In the genomic region with DNA sequence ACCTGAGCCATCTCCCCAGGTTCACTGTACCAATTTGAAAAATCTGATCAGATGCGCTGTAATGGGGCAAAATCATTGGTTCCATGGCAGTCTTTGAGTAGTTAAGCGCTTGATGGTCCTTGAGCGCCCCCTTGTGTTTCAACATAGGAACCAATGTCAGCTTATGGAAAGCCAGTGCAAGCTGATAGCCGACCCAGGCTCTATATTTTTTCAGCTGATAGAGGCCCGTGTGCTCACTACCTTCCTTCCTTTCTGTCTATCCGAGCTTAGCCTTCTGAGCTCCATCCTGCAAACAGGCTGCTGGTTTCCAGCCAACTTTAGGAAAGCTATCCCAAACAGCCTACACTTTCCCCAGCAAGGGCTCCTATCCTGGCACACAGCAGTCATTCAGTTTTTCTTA, we compare ENCODE assay signal across 8 mouse cellular contexts. TPM values are rescaled to one million over a fixed set of nuclear protein-coding genes. Genes with fewer than 3 reads are reported as not detected.
DNase-seq lines count a peak whose midpoint lies in the region; ATAC-seq and TF ChIP-seq lines count a peak whose summit lies in the region.

No protein-coding gene starts in this region.

- TF ChIP-seq POLR2A in spleen, adult 2 months (IDR thresholded peaks at IDR 0.05; ENCODE audit: low read depth, low read length) = no peak

- no peak overlapping the region for H3K27ac ChIP-seq in heart, postnatal 0 days (ENCODE audit: low read depth)
- H3K27ac ChIP-seq in heart, embryonic 10.5 days = no peak overlapping the region
- no peak overlapping the region for H3K27ac ChIP-seq in spleen, adult 2 months (ENCODE audit: insufficient read depth, low read length)

- no peak overlapping the region for H3K4me3 ChIP-seq in heart, postnatal 0 days (ENCODE audit: low read depth, low read length)
- no peak overlapping the region for H3K4me3 ChIP-seq in heart, embryonic 10.5 days
- H3K4me3 ChIP-seq in spleen, adult 2 months (ENCODE audit: extremely low read depth, insufficient read depth, insufficient read length) = no peak overlapping the region

- peaks cover 44% of the 10 kb centered on the region for H3K27me3 ChIP-seq in heart, postnatal 0 days (ENCODE audit: control insufficient read depth, insufficient read depth, low read length)
- peaks cover 58% of the 10 kb centered on the region for H3K27me3 ChIP-seq in heart, embryonic 10.5 days (ENCODE audit: insufficient read depth, poor library complexity, severe bottlenecking)
- no peaks in the 10 kb centered on the region for H3K27me3 ChIP-seq in spleen, adult 2 months (ENCODE audit: control insufficient read depth, insufficient read depth, low read length)

- 4% methylated on average over 6 of the region's 6 CpGs for WGBS in heart, postnatal 0 days
- WGBS in heart, embryonic 10.5 days = 3% methylated on average over 6 of the region's 6 CpGs
- WGBS in spleen, adult 2 months = 2% methylated on average over 6 of the region's 6 CpGs

- no peak overlapping the region for H3K4me2 ChIP-seq in heart, postnatal 0 days (ENCODE audit: low read depth, low read length)

- no peaks in the 10 kb centered on the region for H3K4me1 ChIP-seq in heart, postnatal 0 days (ENCODE audit: control insufficient read depth, insufficient read depth)
- peaks cover 10% of the 10 kb centered on the region for H3K4me1 ChIP-seq in heart, embryonic 10.5 days
- H3K4me1 ChIP-seq in spleen, adult 2 months (ENCODE audit: control insufficient read depth, insufficient read depth, insufficient read length) = no peaks in the 10 kb centered on the region

- DNase-seq in heart, postnatal 0 days (ENCODE audit: low spot score) = peak; percentile 69
- no peak for DNase-seq in heart, embryonic 10.5 days (ENCODE audit: low spot score)
- peak; percentile 63 for DNase-seq in T-cell, adult 2 months (ENCODE audit: low spot score)
- peak; percentile 87 to 92 for DNase-seq in cerebellum, postnatal 10 days
- peak; percentile 79 to 83 for DNase-seq in layer of hippocampus, postnatal 10 days (ENCODE audit: low spot score in 2 of 2)
- DNase-seq in spleen, adult 2 months (ENCODE audit: low read depth in 1 of 2, low spot score in 2 of 2) = peak; percentile 48 to 55

- TF ChIP-seq CTCF in heart, postnatal 0 days (IDR thresholded peaks at IDR 0.05; ENCODE audit: low read depth) = peak; percentile 82
- TF ChIP-seq CTCF in spleen, adult 2 months (IDR thresholded peaks at IDR 0.05; ENCODE audit: extremely low read depth, insufficient read depth, insufficient read length, insufficient replicate concordance) = peak; percentile 59; the same call in 1 of the 2 replicates

- no peaks in the 10 kb centered on the region for H3K9me3 ChIP-seq in heart, postnatal 0 days (replicated peaks; ENCODE audit: control insufficient read depth, low read length)
- no peaks in the 10 kb centered on the region for H3K9me3 ChIP-seq in heart, embryonic 10.5 days

- H3K36me3 ChIP-seq in heart, postnatal 0 days (replicated peaks; ENCODE audit: control insufficient read depth, insufficient read depth, low read length) = no peaks in the 10 kb centered on the region
- H3K36me3 ChIP-seq in heart, embryonic 10.5 days = no peaks in the 10 kb centered on the region
- H3K36me3 ChIP-seq in spleen, adult 2 months (ENCODE audit: control insufficient read depth, insufficient read depth, low read length) = no peaks in the 10 kb centered on the region

- H3K9ac ChIP-seq in heart, postnatal 0 days (replicated peaks; ENCODE audit: low read depth, low read length) = no peak overlapping the region

- TF ChIP-seq EP300 in heart, postnatal 0 days (IDR thresholded peaks at IDR 0.05; ENCODE audit: low read depth) = no peak

- peak; percentile 42; the same call in 1 of the 2 replicates for ATAC-seq in heart, postnatal 0 days (ENCODE audit: insufficient read depth, low read depth)
- peak; percentile 76 for ATAC-seq in granulocyte monocyte progenitor cell, adult 5-6 weeks (replicated peaks; ENCODE audit: poor library complexity, severe bottlenecking)
- ATAC-seq in megakaryocyte progenitor cell, adult 5-6 weeks (replicated peaks; ENCODE audit: poor library complexity) = peak; percentile 86

RNA-seq across cellular contexts. Expression of gene Myh3, which starts 7.4 kb away (rescaled TPM):
- 1.4 TPM in 1 of 2 replicates, not detected in the other for total RNA-seq in heart, postnatal 0 days (2014; rRNA removed; ENCODE audit: low replicate concordance)
- polyA plus RNA-seq in heart, postnatal 0 days (2015; fragmentation: Nextera tagmentation; extraction: Ambion mirVana) = 0.01 TPM in 1 of 2 replicates, not detected in the other
- polyA plus RNA-seq in heart, embryonic 10.5 days (2016; fragmentation: Nextera tagmentation; extraction: Ambion mirVana) = 0.04 TPM in 2 replicates
- not detected in 2 replicates for total RNA-seq in granulocyte monocyte progenitor cell, adult 5-6 weeks (2014; fragmentation: Nextera tagmentation)
- not detected in 2 replicates for total RNA-seq in granulocyte monocyte progenitor cell, adult 5-6 weeks (2017)
- 1 to 10 TPM; 1.1 to 1.5 TPM for total RNA-seq in layer of hippocampus, postnatal 10 days (2021)
- total RNA-seq in megakaryocyte progenitor cell, adult 5-6 weeks (2015) = not detected in 2 replicates
- not detected in 2 replicates for total RNA-seq in megakaryocyte progenitor cell, adult 5-6 weeks (2017)
- polyA plus RNA-seq in spleen, adult 2 months (2012; rRNA removed) = not detected in 2 replicates

RNA-seq across cellular contexts. Expression of gene Sco1, which starts 33.0 kb away (rescaled TPM):
- 8.2 and 13.1 TPM in 2 replicates for total RNA-seq in heart, postnatal 0 days (2014; rRNA removed; ENCODE audit: low replicate concordance)
- polyA plus RNA-seq in heart, postnatal 0 days (2015; fragmentation: Nextera tagmentation; extraction: Ambion mirVana) = 15.4 and 15.8 TPM in 2 replicates
- 21.7 and 26.6 TPM in 2 replicates for polyA plus RNA-seq in heart, embryonic 10.5 days (2016; fragmentation: Nextera tagmentation; extraction: Ambion mirVana)
- total RNA-seq in granulocyte monocyte progenitor cell, adult 5-6 weeks (2014; fragmentation: Nextera tagmentation) = 13.3 and 16.2 TPM in 2 replicates
- total RNA-seq in granulocyte monocyte progenitor cell, adult 5-6 weeks (2017) = 34.2 and 37.8 TPM in 2 replicates
- 10 to 100 TPM in 1 of 2 experiments, 1 to 10 TPM in 1; 9.4 to 10.9 TPM for total RNA-seq in layer of hippocampus, postnatal 10 days (2021)
- total RNA-seq in megakaryocyte progenitor cell, adult 5-6 weeks (2015) = 16.4 and 17.4 TPM in 2 replicates
- total RNA-seq in megakaryocyte progenitor cell, adult 5-6 weeks (2017) = 32.8 and 47.5 TPM in 2 replicates
- polyA plus RNA-seq in spleen, adult 2 months (2012; rRNA removed) = 1.9 and 2.0 TPM in 2 replicates

RNA-seq across cellular contexts. Expression of gene Adprm, which starts 33.1 kb away (rescaled TPM):
- total RNA-seq in heart, postnatal 0 days (2014; rRNA removed; ENCODE audit: low replicate concordance) = 4.2 and 11.6 TPM in 2 replicates
- polyA plus RNA-seq in heart, postnatal 0 days (2015; fragmentation: Nextera tagmentation; extraction: Ambion mirVana) = 15.9 and 19.2 TPM in 2 replicates
- 21.7 and 22.6 TPM in 2 replicates for polyA plus RNA-seq in heart, embryonic 10.5 days (2016; fragmentation: Nextera tagmentation; extraction: Ambion mirVana)
- 30.6 and 43.1 TPM in 2 replicates for total RNA-seq in granulocyte monocyte progenitor cell, adult 5-6 weeks (2014; fragmentation: Nextera tagmentation)
- total RNA-seq in granulocyte monocyte progenitor cell, adult 5-6 weeks (2017) = 28.5 and 35.8 TPM in 2 replicates
- total RNA-seq in layer of hippocampus, postnatal 10 days (2021) = 10 to 100 TPM; 20.7 to 24.1 TPM
- total RNA-seq in megakaryocyte progenitor cell, adult 5-6 weeks (2015) = 45.6 and 55.3 TPM in 2 replicates
- 29.0 and 38.4 TPM in 2 replicates for total RNA-seq in megakaryocyte progenitor cell, adult 5-6 weeks (2017)
- 6.0 and 7.4 TPM in 2 replicates for polyA plus RNA-seq in spleen, adult 2 months (2012; rRNA removed)
